Mouse (Mus musculus): Measurements from ENCODE around the gene Aco2.

GRCm38 (mm10) chr15:81941010-81941409, 68.9 kb downstream of the Aco2 start:
- TF ChIP-seq POLR2A (IDR thresholded peaks at IDR 0.05; ENCODE audit: extremely low read depth, insufficient read depth, low read length), result no peak
- no peak; the same call in 1 of the 2 replicates for TF ChIP-seq CTCF (IDR thresholded peaks at IDR 0.05; ENCODE audit: low read depth, low read length)
